Mouse (Mus musculus) forebrain, embryonic 13.5 days (tissue): ENCODE results near the gene Tirap. TPM values are rescaled to one million over a fixed set of nuclear protein-coding genes. Genes with fewer than 3 reads are reported as not detected.

Experiments used
- ATAC-seq: fragments of 200-750 bp; cut with Nextera tagmentation; 2 replicates; pipeline ENCODE4 v1.8.0; 2017
- H3K27ac ChIP-seq: fragments of 300-500 bp; sonication (generic); 2 replicates; pipeline ENCODE4 v1.5.1; 2015; ENCODE audit warnings: inconsistent platforms, mild to moderate bottlenecking, moderate library complexity
- H3K27me3 ChIP-seq: fragments of 300-500 bp; sonication (generic); 2 replicates; pipeline ENCODE4 v1.6.1; 2015; ENCODE audit warnings: mild to moderate bottlenecking, inconsistent platforms
- H3K36me3 ChIP-seq: fragments of 300-500 bp; sonication (generic); 2 replicates; pipeline ENCODE4 v1.6.1; 2015; ENCODE audit warnings: mild to moderate bottlenecking, inconsistent platforms; ENCODE audit not compliant: poor library complexity, severe bottlenecking
- H3K4me1 ChIP-seq: fragments of 300-500 bp; sonication (generic); 2 replicates; pipeline ENCODE4 v1.6.1; 2015; ENCODE audit warnings: inconsistent platforms
- H3K4me2 ChIP-seq: fragments of 300-500 bp; sonication (generic); 2 replicates; pipeline ENCODE4 v1.6.1; 2015; ENCODE audit warnings: inconsistent platforms, mild to moderate bottlenecking, moderate library complexity
- H3K4me3 ChIP-seq: fragments of 300-500 bp; sonication (generic); 2 replicates; pipeline ENCODE4 v1.5.1; 2015; ENCODE audit warnings: mild to moderate bottlenecking, inconsistent platforms
- H3K9ac ChIP-seq: fragments of 300-500 bp; sonication (generic); 2 replicates; pipeline ENCODE4 v1.6.1; 2015; ENCODE audit warnings: mild to moderate bottlenecking, inconsistent platforms
- H3K9me3 ChIP-seq: fragments of 300-500 bp; sonication (generic); replicated peaks from 2 replicates; pipeline ENCODE4 v1.6.1; 2016; ENCODE audit warnings: inconsistent platforms
- WGBS: fragments of 180-500 bp; shearing (Covaris S2); methylation state at CpG from one replicate; pipeline ENCODE4 v1.1.7; 2015; 5-methylcytosine and 5-hydroxymethylcytosine counted together
- polyA plus RNA-seq: library from polyadenylated mRNA; unstranded; fragments of >200 nt; fragmentation: Nextera tagmentation; extraction: Ambion mirVana; gene quantifications from 2 replicates; pipeline ENCODE4 v1.2.1, GENCODE M21; 2015

Tirap gene
- polyA plus RNA-seq, 1 experiment from 2014 or later = 6.1 TPM

GRCm38 (mm10) chr9:35135575-35135974 is 64.5 kb downstream of the Tirap start:
- Histone ChIP-seq H3K4me1 (no peaks in the 10 kb centered on the region), H3K27me3 (no peaks in the 10 kb centered on the region), H3K27ac (no peak overlapping the region), H3K9ac (no peak overlapping the region), H3K4me3 (no peak overlapping the region), H3K4me2 (no peak overlapping the region), H3K9me3 (no peaks in the 10 kb centered on the region), H3K36me3 (peaks cover 11% of the 10 kb centered on the region)
- WGBS = 78% methylated on average over 6 of the region's 6 CpGs
- no peak for ATAC-seq

Other genes starting within 250 kb of the Tirap start
- gene St3gal4, start 81.0 kb downstream of the Tirap start, polyA plus RNA-seq = 10.3 and 10.8 TPM in 2 replicates
- gene Dcps, start 24.2 kb downstream of the Tirap start, polyA plus RNA-seq = 94.4 and 100 TPM in 2 replicates
- gene Srpr, start 116 bp downstream of the Tirap start, polyA plus RNA-seq = 57.6 and 66.5 TPM in 2 replicates
- gene Foxred1, start 10.8 kb upstream of the Tirap start, polyA plus RNA-seq = 42.1 and 46.9 TPM in 2 replicates
- 88.5 and 88.8 TPM in 2 replicates for gene Fam118b, start 67.5 kb upstream of the Tirap start, polyA plus RNA-seq
- 22.0 and 23.5 TPM in 2 replicates for gene Rpusd4, start 67.6 kb upstream of the Tirap start, polyA plus RNA-seq
- gene Cdon, start 220.8 kb upstream of the Tirap start, polyA plus RNA-seq = 20.7 and 22.1 TPM in 2 replicates